Mouse (Mus musculus): ENCODE data around the gene Nuak1. TPM values are rescaled to one million over a fixed set of nuclear protein-coding genes. Genes with fewer than 3 reads are reported as not detected.
"Not testable (repeated sequence)": the region's sequence is repeated elsewhere in the genome, so short reads cannot be mapped to it uniquely, and the experiment has no call there.

Gene Nuak1
- total and polyA plus RNA-seq, 2 experiments from 2014 or later: 1.7 to 36.8 TPM

DNA sequence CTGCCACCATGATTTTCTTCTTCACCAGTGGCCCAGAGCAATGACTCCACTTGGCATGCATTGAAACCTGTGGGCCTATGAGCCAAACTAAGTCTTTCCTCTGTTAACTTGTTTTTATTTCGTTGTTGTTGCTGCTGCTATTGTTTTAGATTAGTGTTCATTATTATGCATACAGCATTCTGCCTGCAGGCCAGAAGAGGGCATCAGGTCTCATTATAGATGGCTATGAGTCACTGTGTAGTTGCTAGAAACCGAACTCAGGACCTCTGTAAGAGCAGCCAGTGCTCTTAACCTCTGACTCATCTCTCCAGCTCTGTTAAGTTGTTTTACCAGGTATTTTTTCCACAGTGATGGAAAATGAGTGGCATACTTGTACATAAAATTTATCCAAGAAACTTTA lies 42.7 kb upstream of the Nuak1 start:
- no peak overlapping the region for H3K4me3 ChIP-seq (ENCODE audit: low read depth, low read length)
- TF ChIP-seq EP300 (IDR thresholded peaks at IDR 0.05; ENCODE audit: low read depth) (no peak), CTCF (IDR thresholded peaks at IDR 0.05; ENCODE audit: low read depth) (no peak)
- ATAC-seq (ENCODE audit: insufficient read depth, low read depth): no peak

DNA sequence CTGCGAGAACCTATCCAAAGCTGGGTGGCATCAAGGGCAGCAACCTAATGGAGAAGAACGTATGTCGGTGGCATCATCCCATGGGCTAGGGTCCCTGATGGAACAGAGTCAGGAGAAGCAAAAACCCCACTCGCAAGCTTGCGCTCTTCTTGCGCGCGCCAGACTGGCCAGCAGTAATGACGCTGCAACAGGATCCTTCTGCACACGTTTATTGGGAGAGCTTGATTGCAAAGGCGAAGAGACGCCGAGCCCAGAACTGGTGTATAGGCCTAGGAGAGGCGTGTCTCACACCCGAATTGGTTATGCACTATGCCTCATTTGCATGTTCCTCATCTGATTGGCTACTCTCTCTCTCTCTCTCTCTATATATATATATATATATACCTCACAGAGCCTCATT lies 42.0 kb upstream of the Nuak1 start:
- not testable (repeated sequence) for H3K4me2 ChIP-seq (ENCODE audit: low read depth, low read length); H3K36me3 ChIP-seq (replicated peaks; ENCODE audit: control insufficient read depth, insufficient read depth, low read length); H3K9ac ChIP-seq (replicated peaks; ENCODE audit: low read depth, low read length); DNase-seq (ENCODE audit: low spot score); H3K4me3 ChIP-seq (ENCODE audit: low read depth, low read length); H3K9me3 ChIP-seq (replicated peaks; ENCODE audit: control insufficient read depth, low read length); H3K27me3 ChIP-seq (ENCODE audit: control insufficient read depth, insufficient read depth, low read length); H3K4me1 ChIP-seq (ENCODE audit: control insufficient read depth, insufficient read depth); H3K27ac ChIP-seq (ENCODE audit: low read depth); ATAC-seq (ENCODE audit: insufficient read depth, low read depth)
- 94% methylated on average over 15 of the region's 15 CpGs for WGBS

More for the DNA sequence above, 42.7 kb upstream of the Nuak1 start:
- 82% methylated on average over 2 of the region's 2 CpGs for WGBS
- DNase-seq (ENCODE audit: low spot score): no peak
- Histone ChIP-seq H3K36me3 (replicated peaks; ENCODE audit: control insufficient read depth, insufficient read depth, low read length) (no peaks in the 10 kb centered on the region), H3K4me1 (ENCODE audit: control insufficient read depth, insufficient read depth) (0 out of 2 replicates have a peak, but pooled peaks cover 4% of the 10 kb centered on the region), H3K4me2 (ENCODE audit: low read depth, low read length) (no peak overlapping the region), H3K27me3 (ENCODE audit: control insufficient read depth, insufficient read depth, low read length) (no peaks in the 10 kb centered on the region), H3K27ac (ENCODE audit: low read depth) (no peak overlapping the region), H3K9me3 (replicated peaks; ENCODE audit: control insufficient read depth, low read length) (no peaks in the 10 kb centered on the region), H3K9ac (replicated peaks; ENCODE audit: low read depth, low read length) (no peak overlapping the region)

DNA sequence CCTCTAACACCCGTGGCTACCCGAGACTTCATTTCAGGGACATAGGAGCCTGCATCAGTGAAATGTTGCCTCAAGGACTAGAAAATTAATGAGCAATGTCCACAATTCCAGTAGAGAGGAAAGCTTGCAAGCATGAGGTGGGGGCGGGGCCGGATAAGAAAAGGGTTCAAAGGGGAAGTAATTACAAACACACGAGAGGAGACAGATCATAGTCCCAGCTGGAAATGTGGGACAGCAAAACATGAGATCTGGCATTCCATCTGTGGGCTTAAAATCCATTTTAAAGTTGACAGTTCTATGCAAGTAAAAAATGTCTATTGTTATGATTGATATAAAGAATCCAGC lies 40.9 kb upstream of the Nuak1 start:
- 56% methylated on average over 5 of the region's 5 CpGs for WGBS
- Histone ChIP-seq H3K4me1 (ENCODE audit: control insufficient read depth, insufficient read depth) (0 out of 2 replicates have a peak, but pooled peaks cover 4% of the 10 kb centered on the region), H3K36me3 (replicated peaks; ENCODE audit: control insufficient read depth, insufficient read depth, low read length) (no peaks in the 10 kb centered on the region), H3K4me3 (ENCODE audit: low read depth, low read length) (no peak overlapping the region), H3K9me3 (replicated peaks; ENCODE audit: control insufficient read depth, low read length) (no peaks in the 10 kb centered on the region), H3K27ac (ENCODE audit: low read depth) (peak overlapping the region; percentile 69), H3K9ac (replicated peaks; ENCODE audit: low read depth, low read length) (no peak overlapping the region), H3K4me2 (ENCODE audit: low read depth, low read length) (no peak overlapping the region), H3K27me3 (ENCODE audit: control insufficient read depth, insufficient read depth, low read length) (no peaks in the 10 kb centered on the region)
- TF ChIP-seq CTCF (IDR thresholded peaks at IDR 0.05; ENCODE audit: low read depth) (no peak), EP300 (IDR thresholded peaks at IDR 0.05; ENCODE audit: low read depth) (no peak)
- no peak for DNase-seq (ENCODE audit: low spot score)
- no peak for ATAC-seq (ENCODE audit: insufficient read depth, low read depth)

DNA sequence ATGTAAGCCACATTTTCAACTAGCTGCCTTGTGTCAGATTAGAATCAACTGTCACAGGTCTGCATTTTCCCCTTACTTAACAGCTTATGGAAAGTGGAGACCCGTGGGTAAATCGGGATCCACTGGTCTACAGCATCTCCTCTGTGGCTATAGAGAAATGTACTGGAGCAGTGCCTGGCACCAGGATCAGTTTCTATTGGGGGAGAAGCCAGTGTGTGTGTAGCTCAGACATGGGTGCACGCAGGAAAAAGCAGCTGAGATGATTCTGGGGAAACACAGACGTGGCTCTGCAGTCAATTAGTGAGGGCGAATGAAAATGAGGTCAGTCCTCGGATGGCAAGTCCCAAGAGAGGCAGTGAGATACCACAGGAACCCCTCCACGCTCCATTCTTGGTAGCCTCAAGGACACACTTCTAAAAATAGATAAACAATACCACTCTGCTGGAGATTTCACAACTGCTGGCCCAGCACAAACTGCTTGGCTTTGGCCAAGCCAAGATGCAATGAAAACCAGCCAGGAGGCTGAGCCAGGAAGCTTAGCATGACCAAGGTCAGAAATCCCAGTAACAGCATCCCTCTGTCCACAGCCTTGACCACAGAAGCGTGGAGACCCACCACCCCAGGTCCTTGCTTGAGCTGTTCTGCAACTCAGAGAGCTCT lies 40.4 kb upstream of the Nuak1 start:
- no peak overlapping the region for H3K4me3 ChIP-seq (ENCODE audit: low read depth, low read length)
- DNase-seq (ENCODE audit: low spot score) (peak; percentile 53), ATAC-seq (ENCODE audit: insufficient read depth, low read depth) (peak; percentile 66)
- no peaks in the 10 kb centered on the region for H3K36me3 ChIP-seq (replicated peaks; ENCODE audit: control insufficient read depth, insufficient read depth, low read length)
- H3K27me3 ChIP-seq (ENCODE audit: control insufficient read depth, insufficient read depth, low read length): no peaks in the 10 kb centered on the region
- TF ChIP-seq CTCF (IDR thresholded peaks at IDR 0.05; ENCODE audit: low read depth): no peak
- TF ChIP-seq EP300 (IDR thresholded peaks at IDR 0.05; ENCODE audit: low read depth): no peak
- 21% methylated on average over 8 of the region's 8 CpGs for WGBS
- no peak overlapping the region for H3K4me2 ChIP-seq (ENCODE audit: low read depth, low read length)
- peak overlapping the region; percentile 69 for H3K27ac ChIP-seq (ENCODE audit: low read depth)
- H3K9ac ChIP-seq (replicated peaks; ENCODE audit: low read depth, low read length): no peak overlapping the region
- 0 out of 2 replicates have a peak, but pooled peaks cover 4% of the 10 kb centered on the region for H3K4me1 ChIP-seq (ENCODE audit: control insufficient read depth, insufficient read depth)
- H3K9me3 ChIP-seq (replicated peaks; ENCODE audit: control insufficient read depth, low read length): no peaks in the 10 kb centered on the region

DNA sequence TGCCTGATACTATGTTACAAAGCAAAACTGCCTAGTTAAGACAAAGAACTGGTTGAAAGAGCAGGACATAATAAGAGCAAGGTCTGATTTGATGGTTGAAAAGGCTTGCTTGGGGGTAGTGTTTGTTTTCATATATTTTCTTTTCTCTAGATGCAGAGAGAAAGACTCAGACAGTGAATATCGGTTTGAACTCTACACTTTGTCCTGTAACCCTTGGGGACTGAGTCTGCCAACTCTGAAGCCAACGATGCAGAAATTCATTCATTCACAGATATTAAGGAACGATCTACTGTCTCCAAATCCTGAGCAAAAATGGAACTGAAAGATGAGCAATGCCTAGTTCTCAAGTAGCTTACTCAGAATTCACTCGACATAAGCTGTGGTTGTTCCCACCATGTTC lies 39.7 kb upstream of the Nuak1 start:
- Histone ChIP-seq H3K36me3 (replicated peaks; ENCODE audit: control insufficient read depth, insufficient read depth, low read length) (no peaks in the 10 kb centered on the region), H3K9ac (replicated peaks; ENCODE audit: low read depth, low read length) (no peak overlapping the region), H3K9me3 (replicated peaks; ENCODE audit: control insufficient read depth, low read length) (no peaks in the 10 kb centered on the region), H3K4me3 (ENCODE audit: low read depth, low read length) (no peak overlapping the region), H3K4me1 (ENCODE audit: control insufficient read depth, insufficient read depth) (0 out of 2 replicates have a peak, but pooled peaks cover 4% of the 10 kb centered on the region), H3K27ac (ENCODE audit: low read depth) (peak overlapping the region; percentile 69; the same call in 1 of the 2 replicates), H3K4me2 (ENCODE audit: low read depth, low read length) (no peak overlapping the region), H3K27me3 (ENCODE audit: control insufficient read depth, insufficient read depth, low read length) (no peaks in the 10 kb centered on the region)
- ATAC-seq (ENCODE audit: insufficient read depth, low read depth) (no peak), DNase-seq (ENCODE audit: low spot score) (no peak)
- TF ChIP-seq CTCF (IDR thresholded peaks at IDR 0.05; ENCODE audit: low read depth) (no peak), EP300 (IDR thresholded peaks at IDR 0.05; ENCODE audit: low read depth) (no peak)
- WGBS: 88% methylated on average over 4 of the region's 4 CpGs

DNA sequence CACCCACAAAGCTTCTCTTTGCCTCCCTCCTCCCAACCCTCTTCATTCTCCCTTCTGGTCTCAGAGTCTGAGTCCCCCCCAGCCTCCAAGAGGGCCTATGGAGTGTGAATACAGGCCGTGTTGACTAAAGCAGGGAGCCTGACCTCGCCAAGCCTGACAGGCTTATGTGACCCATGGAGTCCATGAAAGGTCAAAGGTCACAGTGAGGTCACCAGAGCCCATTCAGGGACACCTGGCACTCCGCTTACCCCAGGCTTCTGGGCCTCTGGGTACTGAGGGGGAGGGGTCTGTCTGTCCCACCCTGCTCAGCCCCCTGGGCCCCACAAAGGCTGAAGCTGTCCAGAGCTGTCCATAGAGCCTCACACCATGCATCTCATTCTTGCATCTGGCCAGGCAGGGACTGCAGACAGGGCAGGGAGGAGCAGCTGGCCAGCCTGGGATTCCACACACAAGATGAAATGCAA lies 37.2 kb upstream of the Nuak1 start:
- TF ChIP-seq EP300 (IDR thresholded peaks at IDR 0.05; ENCODE audit: low read depth) (no peak), CTCF (IDR thresholded peaks at IDR 0.05; ENCODE audit: low read depth) (no peak)
- Histone ChIP-seq H3K27ac (ENCODE audit: low read depth) (no peak overlapping the region), H3K9me3 (replicated peaks; ENCODE audit: control insufficient read depth, low read length) (no peaks in the 10 kb centered on the region), H3K4me2 (ENCODE audit: low read depth, low read length) (no peak overlapping the region), H3K9ac (replicated peaks; ENCODE audit: low read depth, low read length) (no peak overlapping the region), H3K36me3 (replicated peaks; ENCODE audit: control insufficient read depth, insufficient read depth, low read length) (no peaks in the 10 kb centered on the region), H3K4me3 (ENCODE audit: low read depth, low read length) (no peak overlapping the region), H3K4me1 (ENCODE audit: control insufficient read depth, insufficient read depth) (0 out of 2 replicates have a peak, but pooled peaks cover 4% of the 10 kb centered on the region), H3K27me3 (ENCODE audit: control insufficient read depth, insufficient read depth, low read length) (no peaks in the 10 kb centered on the region)
- DNase-seq (ENCODE audit: low spot score): no peak
- ATAC-seq (ENCODE audit: insufficient read depth, low read depth): 0 out of 2 replicates have a peak, but pooled peaks have one; percentile 13
- 45% methylated on average over 3 of the region's 3 CpGs for WGBS
